Mouse (Mus musculus) frontal cortex, postnatal 10 days (tissue): ENCODE measurements around the gene Prkn.

Experiments used
- DNase-seq, 2 experiments: peaks; one replicate each; pipeline ENCODE4 v3.0.0; 2022; ENCODE audit warnings: low spot score in 2 of 2, mixed read lengths in 1 of 2

The Prkn gene

DNA sequence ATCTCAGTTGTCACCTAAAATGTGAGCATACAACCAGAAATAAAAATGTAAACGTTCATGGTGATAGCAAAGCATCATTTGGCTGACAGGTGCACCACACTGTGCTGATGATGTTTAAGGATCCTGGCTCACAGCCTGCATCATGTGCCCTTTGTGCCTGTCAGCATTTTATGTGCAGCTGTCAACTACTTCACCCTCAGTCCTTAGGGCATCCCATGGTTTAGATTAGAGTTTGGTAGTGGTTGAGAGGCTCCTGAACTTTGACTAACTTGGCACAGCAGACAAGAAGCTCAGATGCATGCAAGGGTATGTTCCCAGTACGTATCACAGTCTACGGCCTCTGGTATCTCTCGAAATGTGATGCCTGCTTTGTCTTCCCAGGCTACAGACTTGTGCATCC, 803.8 kb downstream of the Prkn start:
- no peak for DNase-seq

DNA sequence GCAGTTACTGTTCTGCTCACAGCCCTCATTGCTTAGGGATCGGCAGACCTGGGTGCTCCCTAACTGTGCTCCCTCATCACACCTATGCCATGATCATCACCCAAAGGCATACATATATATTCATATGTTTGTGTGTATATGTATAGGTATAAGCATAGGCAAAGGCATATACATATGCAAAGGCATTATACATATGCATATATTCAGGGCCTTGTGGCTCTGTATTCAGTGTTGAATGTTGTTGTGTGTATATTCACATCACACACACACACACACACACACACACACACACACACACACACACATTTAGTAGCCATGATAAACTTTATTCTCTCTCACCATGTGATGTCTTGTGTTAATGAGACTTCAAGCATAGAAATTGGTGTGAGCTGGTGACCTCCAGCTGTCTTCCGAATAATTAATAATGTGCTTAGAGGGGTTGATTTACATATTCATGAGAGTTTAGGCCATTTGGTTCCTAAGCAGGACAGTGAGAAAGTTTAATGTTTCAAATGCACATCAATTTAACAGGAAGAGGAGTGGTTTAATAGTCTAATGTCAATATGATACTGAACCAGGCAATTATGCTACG, 804.8 kb downstream of the Prkn start:
- no peak for DNase-seq

DNA sequence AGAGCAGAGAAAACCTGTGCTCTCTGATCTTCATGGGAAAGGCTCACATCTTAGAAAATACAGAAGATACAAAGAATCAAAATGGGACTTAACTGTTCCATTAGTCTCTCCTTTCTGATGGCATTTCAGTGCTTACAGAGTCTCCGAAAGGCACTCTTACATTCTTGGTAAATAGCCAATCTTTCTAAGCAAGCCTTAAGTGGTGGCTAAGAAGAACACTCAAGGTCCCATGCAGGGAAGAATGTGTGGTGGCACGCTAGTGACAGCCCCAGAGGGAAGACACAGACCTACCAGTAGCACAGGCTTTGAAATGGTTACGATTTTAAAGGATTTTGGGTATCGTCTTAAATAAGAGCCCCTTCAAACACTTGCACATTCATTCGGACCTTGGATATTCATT, 816.2 kb downstream of the Prkn start:
- DNase-seq = no peak

DNA sequence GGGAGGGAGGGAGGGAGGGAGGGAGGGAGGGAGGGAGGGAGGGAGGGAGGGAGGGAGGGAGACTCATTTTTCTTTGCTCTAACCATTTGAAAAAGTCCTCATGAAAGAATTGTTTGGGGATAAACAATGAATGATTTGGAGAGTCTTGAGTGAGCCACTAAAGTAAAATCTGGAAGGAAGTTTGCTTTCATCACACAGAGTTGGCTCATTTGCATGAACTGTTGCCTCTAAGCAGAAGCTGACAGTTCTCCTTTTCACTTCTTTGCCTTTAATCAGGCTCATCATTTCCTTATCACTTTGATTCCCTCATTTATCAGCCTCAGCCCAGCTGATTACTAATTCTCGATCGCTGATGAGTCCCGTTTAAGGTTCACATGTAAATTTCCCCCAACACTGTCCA, 816.7 kb downstream of the Prkn start:
- no peak for DNase-seq

DNA sequence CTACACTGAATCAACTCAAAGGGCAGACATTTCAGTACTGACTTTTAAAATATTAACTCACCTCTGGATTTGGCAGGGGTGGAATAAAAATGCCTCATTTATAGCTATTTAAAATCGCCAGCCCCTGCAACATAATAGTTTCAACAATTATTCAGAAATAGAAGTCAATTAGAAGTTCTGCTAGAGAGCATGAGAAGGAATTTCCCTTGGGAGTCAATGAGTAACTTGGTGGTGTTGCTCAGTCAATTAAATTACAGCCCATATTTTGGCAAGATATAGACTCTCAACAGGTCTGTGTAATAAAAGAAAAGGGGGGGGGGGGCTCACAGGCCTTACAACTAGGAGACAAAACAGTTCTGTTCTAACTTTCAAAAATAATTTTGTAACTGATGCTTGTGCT, 821.7 kb downstream of the Prkn start:
- no peak for DNase-seq

DNA sequence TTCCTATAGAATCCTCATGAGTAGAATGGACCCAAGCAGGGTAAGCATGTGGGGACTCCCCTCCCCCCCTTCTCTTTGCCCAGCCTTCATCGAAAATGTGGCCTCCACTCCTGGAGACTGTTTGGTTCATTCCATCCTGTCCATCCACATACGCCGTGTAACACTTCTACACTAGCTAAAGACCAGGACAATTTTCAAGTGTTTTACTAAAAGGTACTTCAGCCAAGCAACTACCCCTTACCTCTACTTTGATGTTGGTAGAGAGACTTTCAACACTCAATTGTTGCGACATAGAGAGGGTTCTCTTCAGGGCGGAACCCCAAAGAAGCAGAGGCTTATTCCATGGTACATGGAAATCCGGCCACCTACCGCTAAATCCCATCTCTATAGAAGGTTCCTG, 823.3 kb downstream of the Prkn start:
- no peak for DNase-seq

DNA sequence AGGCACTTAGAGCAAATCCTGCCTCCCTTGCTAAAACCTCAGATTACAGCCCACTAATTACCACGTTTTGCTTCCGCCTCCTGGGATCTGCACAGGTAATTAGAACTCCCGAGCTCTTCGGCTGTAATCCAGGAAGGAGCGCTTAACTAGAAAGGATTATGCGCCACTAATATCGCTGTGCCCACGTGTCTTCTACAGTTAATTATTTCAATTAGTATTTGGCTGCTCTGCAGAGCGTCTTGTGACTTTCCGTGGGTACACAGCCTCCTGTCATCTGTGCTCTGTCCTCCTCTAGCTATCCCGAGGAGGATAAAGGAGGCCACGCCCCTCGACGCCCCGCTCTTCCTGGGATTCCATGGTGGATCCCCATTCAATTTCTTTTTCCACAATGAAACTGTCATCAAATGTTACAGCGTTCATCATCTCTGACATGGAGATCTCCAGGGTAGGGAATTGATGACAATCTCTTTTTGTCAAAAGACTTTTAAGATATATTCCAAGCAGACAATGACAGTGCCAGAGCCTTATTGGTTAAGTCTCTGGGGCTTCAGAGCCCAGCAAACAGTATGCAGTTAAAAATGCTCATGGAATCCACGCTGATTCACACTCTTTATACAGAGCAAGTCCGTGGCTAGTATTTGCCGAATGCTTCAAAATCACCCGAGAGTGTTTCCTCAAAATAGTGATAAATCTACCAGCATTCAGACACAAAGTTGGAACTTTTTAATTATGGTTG, 824.6 kb downstream of the Prkn start:
- DNase-seq = no peak

DNA sequence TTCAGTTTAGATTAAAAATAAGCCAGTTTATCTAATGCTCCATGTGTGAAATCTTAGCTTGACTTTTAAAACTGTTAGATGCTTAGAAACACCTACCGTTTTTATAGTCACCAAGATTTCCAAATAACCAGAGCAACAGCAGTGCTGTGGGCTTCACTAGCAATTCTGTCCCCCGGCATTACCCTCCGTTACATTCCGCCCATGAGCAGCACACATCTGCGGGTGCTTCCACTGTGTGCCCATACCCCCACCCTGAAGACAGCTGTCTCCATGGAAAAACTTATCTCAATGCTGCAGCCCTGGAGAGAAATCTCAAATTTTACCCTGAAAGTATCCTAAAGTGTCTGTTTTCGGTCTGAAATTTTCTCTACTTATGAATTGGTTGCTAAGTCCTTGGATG, 839.5 kb downstream of the Prkn start:
- peak; percentile 12 to 22 for DNase-seq

DNA sequence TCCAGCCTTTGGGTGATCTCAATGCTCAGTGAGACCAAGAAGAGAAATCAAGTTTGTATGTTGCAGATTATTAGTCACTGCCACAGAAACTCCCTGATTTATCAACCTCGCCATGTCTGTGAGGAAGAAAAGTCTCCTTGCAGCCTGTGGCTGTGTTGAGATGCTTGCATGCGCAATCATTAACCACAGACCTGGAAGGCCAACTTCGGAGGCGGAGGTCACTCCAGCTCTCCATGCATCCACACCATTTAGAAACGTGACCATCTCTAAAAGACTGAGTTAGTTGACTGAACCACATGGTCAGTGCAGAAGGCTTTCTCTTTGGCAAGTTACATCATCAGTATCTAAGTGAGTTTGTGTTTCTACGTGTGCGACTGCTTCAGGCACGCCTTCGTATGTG, 840.3 kb downstream of the Prkn start:
- no peak for DNase-seq

DNA sequence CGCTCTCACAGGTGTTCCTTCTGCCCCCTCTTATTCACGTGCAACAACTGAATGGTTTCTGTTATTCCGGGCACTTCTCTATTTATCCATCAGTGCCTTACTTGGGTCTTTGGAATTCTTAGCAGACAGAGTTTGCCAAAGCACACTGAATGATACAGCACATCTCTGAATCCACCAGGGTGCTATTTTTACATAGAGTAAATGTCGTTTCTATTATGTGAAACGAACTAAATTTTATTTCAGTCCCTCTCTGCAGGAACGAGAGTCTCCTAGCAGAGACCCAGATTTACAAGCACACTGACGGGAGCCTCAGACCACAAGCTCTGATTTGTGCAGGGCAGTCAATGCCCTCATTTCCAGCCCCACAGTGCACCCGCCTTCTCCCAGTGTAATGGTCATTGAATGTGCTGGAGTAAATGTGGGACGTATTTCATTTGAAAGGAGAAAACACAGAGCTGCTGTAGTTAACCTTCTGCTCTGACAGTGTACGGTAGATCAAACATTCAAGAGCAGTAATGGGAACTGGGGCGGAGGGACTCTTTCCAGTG, 841.7 kb downstream of the Prkn start:
- DNase-seq = no peak

DNA sequence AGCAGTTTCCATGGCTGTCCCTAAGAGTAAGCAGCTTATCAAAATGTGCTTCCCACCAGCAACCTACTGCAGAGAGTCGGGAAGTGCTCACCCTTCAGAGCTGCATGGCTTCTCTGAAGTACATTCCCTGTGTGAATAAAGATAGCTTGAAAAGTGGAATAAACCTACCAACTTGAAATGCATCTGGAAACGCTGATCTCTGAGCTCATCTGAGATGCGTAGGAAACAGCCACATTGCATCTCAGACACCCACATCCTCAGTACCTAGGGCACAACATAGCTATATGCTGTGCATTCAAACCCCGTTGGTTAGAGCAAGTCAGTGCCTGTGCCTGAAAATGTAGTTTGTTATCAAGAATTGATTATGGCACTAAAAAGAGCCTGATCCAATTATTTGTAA, 864.8 kb downstream of the Prkn start:
- DNase-seq = no peak

DNA sequence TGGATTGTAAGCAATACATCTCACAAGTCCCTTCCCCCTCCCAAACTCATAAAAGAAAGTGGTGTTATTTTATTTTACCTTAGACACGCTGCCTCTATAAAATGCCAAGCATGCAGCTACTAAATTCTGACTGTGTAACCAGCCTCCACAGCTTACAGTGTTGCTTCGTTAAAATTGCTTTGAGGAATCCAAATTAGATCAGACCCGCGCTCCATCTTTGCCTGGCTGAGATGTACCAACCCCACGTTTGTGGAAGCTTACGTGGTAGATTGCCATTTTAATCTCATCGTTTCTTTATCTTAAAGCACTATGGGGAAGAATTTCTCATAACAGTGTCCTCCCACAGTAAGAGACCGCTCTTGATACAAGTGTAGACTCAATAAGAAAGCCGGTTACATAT, 865.6 kb downstream of the Prkn start:
- DNase-seq = no peak

DNA sequence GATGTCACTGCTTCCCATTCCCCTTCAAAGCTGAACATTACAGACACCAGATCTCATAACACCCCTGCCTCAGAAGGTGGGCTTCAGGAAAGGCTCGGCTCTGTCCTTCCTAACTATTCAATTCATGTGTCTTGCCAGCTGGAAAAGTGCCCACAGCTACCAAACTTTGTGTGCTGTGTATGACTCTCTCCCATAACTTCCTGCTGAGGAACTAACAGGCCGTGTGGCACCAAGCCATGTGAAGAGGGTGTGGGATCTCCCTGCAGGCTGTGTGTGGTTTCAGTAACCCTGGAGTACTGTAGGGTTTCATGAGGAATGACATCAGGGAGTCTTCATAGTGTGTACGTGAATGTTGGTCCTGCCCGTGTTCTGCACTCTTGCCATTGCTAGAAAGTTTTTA, 871.9 kb downstream of the Prkn start:
- DNase-seq = no peak

DNA sequence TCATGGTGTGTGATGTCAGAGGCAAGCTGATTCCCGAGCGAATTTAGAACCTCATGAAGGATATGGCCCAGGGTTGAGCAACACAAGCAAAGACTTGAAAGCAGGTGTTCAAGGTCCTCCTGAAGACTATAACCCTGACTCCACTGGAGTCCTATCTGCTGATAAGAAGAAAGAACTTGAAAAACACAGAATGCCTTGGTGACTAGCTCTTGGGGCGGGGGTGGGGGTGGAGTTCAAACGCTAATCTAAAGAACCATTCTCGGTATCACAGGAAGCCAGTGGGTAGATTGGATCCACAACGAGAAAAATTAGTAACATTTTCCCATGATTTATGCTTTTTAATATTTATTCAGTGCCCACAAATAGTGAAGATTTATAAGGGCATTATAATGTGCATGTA, 879.6 kb downstream of the Prkn start:
- DNase-seq = no peak

DNA sequence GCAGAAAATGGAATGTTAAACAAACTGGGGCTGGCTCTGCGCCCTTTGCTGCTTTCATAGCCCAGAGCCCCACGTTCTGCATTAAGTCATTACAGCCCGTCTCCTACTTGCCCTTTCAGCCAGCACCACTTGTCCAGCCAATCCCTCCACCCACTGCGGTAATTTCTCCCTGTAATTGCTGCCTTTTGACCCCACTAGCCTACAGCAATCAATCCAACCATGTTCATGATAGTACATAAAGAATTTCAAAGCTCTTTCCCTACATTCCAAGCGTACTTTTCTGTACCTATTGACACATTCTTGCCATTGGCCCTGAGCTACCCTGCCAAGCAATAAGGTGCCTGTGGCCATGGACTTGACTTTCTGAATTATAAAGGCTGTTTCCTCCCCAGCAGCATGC, 881.7 kb downstream of the Prkn start:
- no peak for DNase-seq

DNA sequence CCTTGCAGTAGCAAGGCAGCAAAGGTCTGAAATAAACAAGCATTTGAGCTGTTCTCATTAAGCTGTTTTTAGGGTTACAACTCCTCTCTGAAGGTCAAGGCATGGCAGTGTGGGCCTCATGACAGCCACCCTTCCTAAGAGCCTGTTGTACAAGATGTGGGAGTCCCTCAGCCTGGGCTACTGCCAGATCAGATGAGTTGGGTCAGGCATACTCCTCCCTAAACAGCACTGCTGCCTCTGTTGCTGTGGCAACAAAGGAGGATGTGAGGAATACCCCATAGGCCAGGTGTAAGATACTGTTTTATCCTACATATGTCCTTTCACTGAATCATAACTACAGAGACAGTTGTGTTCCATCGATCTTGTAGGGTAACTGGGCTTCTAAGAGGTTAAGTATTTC, 882.3 kb downstream of the Prkn start:
- no peak for DNase-seq

DNA sequence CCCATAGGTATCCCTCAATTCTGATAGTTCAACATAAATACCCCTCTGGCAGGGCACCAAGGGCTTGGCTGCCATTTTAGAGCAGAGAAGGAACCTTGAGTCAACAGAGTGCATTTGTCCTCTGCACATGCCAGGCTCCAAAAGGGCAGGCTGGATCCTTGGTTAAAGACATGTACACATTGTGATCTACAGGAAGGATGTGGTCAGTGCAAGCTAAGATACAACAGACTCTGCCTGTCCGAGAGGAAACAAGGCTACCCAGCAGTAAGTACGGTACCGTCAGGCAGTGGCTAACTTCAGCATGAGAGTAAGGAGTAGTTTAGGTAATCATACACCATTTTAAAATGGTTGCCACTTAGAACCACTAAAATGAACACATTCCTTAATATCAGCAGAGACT, 884.0 kb downstream of the Prkn start:
- DNase-seq = no peak

DNA sequence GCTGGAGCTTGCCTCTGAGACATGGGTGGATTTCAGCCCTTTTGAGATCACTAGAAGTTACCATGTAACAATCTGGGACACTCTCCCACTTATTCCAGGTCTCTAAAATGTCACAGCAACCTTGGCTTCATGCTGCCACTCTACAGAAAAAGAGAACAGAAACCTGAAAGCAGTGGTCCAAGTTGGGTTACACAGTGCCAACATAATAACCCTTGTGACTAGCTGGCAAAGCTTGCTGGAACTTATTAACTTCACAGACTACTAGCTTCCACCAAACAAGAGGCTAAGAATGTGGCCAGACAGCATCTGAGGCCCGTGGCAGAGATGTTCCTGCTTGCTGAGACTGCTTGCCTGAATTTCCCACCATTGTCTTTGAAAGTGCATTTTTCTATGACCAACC, 886.9 kb downstream of the Prkn start:
- no peak for DNase-seq

DNA sequence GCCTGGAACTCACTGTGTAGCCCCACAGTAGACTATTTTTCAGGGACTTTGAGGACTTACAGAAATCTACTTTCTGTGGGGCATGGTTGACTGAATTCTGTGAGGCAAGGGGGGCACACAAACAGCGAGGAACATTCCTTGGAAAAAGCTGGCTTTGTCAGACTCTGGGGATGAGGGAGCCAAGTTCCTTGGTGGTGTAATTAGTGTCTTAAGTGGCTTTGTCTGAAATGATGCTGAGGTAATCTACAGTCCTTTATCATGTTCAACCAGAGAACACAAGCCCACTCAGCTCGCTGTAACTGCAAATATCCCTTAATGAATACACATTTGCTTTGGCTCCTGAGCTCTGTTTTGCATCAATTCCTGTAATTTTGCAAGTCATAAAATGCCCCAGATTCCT, 888.1 kb downstream of the Prkn start:
- DNase-seq = no peak

DNA sequence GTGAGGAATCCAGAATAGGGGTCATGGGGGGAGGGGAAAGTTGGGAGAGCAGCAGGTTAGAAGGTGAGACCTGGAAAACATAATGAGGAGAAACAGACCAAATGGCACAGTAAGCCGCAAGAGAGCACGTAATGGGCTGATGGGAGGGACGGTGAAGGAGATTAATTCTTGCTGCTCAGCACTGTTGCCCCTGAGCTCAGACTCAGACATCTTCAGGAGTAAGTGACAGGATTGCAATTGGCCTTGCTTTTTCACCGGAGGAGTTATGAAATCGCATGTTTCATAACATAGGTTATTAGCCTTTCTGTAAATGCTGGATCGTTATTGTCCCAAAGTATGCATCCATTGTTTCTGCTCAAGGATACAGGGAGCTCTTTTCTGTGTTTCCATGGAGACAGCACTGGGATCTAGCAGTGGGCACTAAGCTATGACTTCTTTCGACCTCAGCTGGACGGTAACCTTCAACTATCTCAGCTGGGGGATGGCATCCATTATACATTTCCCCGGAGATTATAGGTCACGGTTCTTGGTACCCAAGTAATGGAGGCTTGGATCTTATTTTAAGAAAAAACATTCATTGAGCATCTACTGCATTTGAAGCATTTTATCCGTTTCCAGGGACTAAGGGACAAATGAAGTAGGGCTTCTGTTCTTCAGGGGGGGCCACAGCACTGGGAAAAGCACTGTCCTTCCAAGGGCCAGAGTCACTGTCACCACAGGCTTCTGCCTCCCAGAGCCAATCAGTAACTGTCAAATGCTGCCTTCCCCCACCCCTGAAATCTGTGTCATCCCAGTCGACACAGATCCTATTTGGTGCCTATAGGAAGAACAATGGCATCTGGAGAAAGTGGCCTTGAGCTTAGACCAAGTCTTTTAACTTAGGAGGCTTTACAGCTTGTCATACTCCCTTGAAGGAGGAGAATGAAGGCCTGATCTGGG, 890.7 kb downstream of the Prkn start:
- DNase-seq = no peak

DNA sequence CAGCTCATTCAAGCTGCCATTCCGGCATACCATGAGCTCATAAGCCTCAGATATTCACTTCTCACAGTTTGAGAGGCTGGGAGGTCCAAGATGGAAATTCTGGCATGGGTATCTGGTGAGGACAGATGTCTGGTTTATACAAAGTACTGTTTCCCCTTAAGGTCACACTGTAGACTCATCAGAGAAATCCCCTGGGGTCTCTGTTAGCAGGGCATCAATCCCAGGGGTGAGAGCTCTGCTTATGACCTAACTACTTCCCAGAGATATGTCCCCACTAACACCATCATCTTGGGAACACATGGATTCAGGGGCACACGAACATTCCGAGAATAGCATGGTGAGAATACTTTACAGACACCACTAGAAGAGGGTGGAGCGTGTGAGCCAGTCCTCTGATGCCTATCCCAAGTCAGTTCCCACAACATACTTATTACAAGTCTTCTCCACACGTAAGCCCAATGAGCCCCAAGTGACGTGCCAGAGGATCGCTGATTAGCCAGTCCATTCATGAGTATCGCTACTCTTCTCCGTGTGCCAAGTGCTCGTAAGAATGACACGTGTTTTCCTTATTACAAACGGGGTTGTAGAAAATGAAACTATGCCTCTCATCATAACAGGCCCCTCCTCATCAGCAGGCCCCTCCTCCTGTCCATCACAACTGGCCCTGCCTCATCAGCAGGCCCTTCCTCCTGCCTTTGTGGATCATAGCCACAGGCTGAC, 895.1 kb downstream of the Prkn start:
- DNase-seq = no peak

DNA sequence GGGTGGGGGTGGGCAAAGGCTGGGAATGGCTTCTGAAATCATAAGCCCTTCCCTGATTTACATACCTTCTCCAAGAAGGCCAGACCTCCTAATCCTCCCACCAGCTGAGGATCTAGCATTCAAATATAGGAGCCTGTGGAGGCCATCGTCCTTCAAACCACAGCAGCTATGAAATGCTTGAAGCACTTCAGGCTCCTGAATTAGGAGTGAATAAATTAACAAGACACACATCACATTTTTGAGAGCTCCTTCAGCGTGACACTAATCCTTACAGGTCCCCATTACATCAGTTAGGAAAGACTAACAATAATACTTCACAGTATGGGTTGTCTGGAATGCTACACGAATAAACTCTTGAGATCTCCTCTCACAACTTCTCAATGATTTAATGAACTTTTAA, 896.3 kb downstream of the Prkn start:
- no peak for DNase-seq
